Mouse (Mus musculus) testis, postnatal 10 days (tissue): ENCODE results near the gene Diras2.

Experiments
- DNase-seq: peaks from one replicate; pipeline ENCODE4 v3.0.0; 2021; ENCODE audit warnings: low spot score

Diras2 gene

GRCm38 (mm10) chr13:52551275-52551674, 20.2 kb upstream of the Diras2 start:
- no peak for DNase-seq

DNA sequence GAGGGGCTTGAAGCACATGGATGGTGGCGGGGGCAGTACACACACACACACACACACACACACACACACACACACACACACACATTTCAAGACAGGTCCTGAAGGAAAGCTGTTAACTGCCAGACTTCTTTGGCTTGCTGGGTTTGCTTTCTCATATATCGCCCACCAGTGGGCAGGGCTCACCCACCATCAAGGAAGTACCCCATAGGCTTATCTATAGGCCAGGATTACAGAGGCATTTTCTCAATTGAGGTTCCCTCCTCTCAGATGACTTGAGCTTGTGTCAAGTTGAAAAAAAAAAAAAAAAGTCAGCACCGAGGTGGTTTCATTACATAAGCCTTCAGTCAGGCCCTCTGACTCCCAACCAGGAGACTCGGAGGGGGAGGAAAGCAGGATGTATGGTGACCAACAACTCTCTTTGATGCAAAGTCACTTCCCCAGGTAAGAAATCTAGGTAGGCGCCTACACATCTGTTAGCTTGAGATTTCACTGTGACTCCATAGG, 19.7 kb upstream of the Diras2 start:
- no peak for DNase-seq

GRCm38 (mm10) chr13:52546288-52546687, 15.2 kb upstream of the Diras2 start:
- DNase-seq = no peak

- DNase-seq = no peak
Observed at GRCm38 (mm10) chr13:52542636-52543035, 11.6 kb upstream of the Diras2 start.

DNA sequence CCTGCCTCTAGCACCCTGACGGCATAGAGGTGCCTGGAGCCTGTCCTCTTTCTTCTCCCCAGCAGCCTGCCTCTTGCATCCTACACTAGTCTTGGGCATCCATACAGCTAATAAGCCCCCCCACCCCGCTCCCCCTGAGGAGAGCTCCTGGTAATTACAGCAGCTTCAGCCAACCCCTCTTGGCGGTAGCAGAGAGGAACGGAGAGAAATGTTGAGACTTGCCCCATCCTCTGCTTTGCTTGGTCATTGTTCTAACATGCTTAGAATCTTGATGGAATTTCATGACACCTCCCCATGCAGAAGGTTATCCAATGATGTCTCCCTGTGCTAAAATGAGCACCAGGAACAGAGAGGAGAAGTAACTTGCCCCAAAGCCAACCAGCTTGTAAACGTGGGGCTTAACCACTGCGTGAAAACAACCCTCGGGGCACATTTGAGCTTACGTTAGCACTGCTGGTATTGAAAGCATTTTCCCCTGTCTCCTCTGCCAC, 11.0 kb upstream of the Diras2 start:
- no peak for DNase-seq

DNA sequence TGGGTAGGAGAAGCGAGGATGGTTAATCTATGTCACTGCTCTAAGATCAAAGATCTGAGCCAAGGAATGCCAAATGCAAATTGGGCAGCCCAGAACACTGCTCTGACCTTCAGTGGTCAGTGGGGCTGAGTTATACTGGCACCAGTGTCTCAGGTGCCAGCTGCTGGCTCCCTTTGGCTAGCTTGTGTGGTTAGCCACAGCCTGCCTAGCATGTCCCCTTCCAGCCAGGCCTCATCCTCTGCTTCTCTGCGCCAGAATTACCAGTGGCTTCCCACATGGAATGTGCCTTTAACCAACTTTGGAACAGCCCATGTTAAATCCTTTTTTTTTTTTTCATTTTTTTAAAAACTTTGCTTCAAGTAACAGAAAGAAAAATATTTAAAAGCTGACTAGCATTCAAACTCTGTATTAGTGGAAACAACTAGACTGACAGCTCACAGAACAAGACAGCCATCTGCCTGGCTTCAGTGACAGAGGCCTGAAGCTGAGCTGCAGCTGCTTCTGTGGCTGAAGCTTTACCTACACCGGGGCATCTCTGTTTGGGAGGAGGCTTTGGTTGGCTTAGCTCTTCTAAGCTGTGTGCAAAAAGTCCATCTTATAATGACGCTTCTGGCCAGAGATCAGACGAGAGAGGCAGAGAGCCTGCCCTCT, 10.4 kb upstream of the Diras2 start:
- DNase-seq = no peak

GRCm38 (mm10) chr13:52539461-52539860, 8.4 kb upstream of the Diras2 start:
- no peak for DNase-seq

DNA sequence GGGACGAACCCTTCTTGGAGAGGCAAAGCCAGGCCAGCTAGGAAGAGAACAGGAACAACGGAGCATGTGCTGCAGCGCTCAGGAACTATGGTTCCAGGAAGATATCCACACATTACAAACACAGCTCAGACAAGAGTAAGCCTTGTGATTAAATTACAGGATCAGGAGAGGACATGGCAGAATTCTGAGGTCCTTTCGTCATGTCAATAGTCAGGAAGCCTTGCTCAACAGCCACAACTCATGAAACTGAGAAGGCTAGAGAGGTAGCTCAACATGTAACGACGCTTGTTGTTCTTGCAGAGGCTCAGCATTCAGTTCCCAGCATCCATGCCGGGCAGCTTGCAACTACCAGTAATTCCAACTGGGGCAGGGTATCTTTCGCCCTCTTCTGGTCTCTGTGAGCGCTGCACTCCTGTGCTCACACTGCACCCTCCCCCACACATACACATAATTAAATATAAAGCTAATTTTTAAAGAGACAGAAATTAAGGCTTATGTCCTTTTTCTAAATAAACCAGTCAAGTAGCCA, 7.6 kb upstream of the Diras2 start:
- no peak for DNase-seq

GRCm38 (mm10) chr13:52537754-52538587, 6.9 kb upstream of the Diras2 start:
- no peak for DNase-seq

GRCm38 (mm10) chr13:52535542-52535941, 4.5 kb upstream of the Diras2 start:
- DNase-seq = peak; percentile 86

GRCm38 (mm10) chr13:52533644-52534043, 2.6 kb upstream of the Diras2 start:
- no peak for DNase-seq

DNA sequence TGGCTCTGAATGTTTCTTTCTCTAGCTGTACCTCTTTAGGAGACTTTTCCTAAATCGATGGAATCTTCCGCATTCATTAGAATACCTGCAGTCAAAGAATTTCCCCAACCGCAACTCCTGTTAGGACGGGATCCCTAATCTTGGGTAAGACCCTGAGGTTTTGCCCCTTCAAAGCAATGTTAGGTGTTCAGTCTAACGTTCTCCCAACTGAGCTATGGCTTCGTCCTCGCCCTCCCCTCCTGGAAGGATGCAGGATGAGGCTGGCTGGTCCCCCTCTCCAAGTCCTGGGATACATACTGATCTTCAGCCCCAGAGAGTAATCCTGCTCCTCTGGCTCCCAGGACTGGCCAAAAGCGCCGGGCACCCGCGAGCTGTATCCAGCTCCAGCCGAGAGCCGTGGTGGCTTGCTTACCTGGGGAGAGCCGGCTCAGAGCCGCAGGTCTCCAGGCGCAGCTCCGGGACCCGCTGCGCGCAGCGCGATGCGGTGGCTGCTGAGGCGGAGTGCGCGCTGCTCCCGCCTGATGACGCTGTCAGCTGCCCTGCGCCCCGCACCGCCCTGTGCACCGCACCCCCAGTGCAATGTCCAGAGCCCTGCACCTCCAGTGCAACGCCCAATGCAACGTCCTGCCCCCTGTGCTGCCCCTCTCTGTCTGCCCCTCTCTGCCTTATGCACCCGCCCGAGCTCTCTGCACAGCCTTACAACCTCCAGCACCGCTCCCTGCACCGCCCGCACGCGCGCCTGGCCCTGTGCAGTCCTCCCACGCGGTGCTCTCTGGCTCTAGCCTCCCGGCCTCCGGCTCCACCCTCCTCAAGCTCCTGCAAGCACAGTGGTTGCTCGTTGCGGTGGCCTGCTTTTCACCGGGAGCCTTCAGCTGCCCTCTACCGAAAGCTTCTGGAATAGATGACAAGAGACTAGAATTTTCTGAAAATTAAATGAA, 802 bp downstream of the Diras2 start:
- DNase-seq = peak; percentile 76

GRCm38 (mm10) chr13:52529188-52529972, 1.7 kb downstream of the Diras2 start:
- DNase-seq = no peak

GRCm38 (mm10) chr13:52528786-52529185, 2.3 kb downstream of the Diras2 start:
- no peak for DNase-seq

- no peak for DNase-seq
Observed at GRCm38 (mm10) chr13:52528281-52528680, 2.8 kb downstream of the Diras2 start.

DNA sequence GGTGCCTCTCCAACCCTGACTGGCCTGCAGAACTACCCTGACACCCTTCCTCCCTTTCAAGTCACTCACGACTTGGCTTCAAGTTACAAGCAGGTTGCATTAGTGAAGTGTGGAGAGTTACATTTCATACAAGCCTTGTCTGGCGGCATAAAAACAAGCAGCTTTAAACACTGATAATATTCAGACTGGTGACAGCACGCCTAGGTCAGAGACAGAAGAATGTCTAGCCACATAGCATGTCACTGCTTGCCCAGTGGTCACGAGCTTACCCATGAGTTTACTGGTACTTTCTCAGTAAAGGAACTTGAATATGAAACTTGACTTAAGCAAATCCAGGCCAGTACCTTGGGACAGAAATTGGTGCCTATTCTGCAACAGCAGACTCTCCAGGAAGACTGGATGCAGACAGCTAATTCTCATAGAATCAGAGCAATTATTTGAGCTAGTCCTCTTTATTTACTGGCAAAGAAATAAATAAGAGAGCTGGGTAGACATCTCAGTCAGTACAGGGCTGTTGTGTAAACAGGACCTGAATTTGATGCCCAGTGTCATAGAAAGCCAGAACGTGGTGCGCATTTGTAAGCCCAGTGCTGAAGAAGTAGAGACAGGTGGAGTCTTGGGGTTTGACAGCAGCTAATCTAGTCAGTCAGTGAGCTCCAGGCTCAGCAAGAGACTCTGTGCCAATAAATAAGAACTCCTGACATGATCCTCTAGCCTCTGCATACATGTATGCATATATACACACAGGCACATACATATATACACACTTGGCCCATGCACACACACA, 4.6 kb downstream of the Diras2 start:
- no peak for DNase-seq

DNA sequence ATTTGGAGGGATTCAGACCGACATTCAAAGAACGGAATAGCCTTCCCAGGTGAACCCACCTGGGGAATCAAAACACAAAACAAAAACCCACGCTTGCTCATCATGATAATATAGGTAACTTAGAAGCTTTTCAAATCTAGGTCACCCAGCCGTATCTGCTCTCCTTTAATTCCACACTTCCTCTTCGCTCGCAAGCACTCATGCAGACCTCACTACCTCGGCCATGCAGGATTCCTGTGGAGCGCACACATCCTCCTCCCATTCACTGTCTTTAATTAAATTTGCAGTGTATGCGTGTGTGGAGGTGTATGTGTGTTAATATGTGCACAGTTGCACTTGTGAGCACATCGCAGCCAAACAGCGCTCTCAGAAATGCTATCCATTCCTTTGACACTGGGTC, 6.8 kb downstream of the Diras2 start:
- no peak for DNase-seq

GRCm38 (mm10) chr13:52521176-52521575, 9.9 kb downstream of the Diras2 start:
- no peak for DNase-seq

- DNase-seq = no peak
Observed at GRCm38 (mm10) chr13:52519425-52519824, 11.7 kb downstream of the Diras2 start.

DNA sequence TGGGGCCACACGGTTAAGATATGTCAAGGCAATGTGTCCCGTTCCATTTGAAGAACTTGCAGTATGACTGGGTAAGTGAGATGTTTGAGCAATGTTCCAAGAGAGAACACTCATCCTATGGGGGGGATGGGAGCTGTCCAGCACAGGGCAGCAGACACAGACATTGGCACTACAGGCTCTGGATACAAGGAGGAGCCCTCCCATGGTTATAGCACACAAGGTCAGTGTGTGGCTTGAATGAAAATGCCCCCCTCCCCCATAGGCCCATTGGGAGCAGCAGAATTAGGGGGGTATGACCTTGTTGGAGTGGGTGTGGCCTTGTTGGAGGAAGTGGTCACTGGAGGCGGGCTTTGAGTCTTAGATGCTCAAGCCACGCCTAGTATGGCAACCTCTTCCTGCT, 12.7 kb downstream of the Diras2 start:
- no peak for DNase-seq
